Mouse (Mus musculus) neural tube, embryonic 13.5 days (tissue): ENCODE data around the gene Srebf2. TPM values are rescaled to one million over a fixed set of nuclear protein-coding genes. Genes with fewer than 3 reads are reported as not detected.

Source experiments
- ATAC-seq: fragments of 200-750 bp; cut with Nextera tagmentation; 2 replicates; pipeline ENCODE4 v1.8.0; 2017; ENCODE audit warnings: low read depth, mild to moderate bottlenecking, moderate TSS enrichment, moderate library complexity
- H3K27ac ChIP-seq: fragments of 300-500 bp; sonication (generic); replicated peaks from 2 replicates; pipeline ENCODE4 v1.5.1; 2015; ENCODE audit warnings: moderate library complexity, mild to moderate bottlenecking, inconsistent platforms
- H3K27me3 ChIP-seq: fragments of 300-500 bp; sonication (generic); 2 replicates; pipeline ENCODE4 v1.6.1; 2015; ENCODE audit warnings: mild to moderate bottlenecking, inconsistent platforms
- H3K36me3 ChIP-seq: fragments of 300-500 bp; sonication (generic); 2 replicates; pipeline ENCODE4 v1.6.1; 2015; ENCODE audit warnings: mild to moderate bottlenecking, inconsistent platforms
- H3K4me1 ChIP-seq: fragments of 300-500 bp; sonication (generic); replicated peaks from 2 replicates; pipeline ENCODE4 v1.6.1; 2015; ENCODE audit warnings: inconsistent platforms
- H3K4me2 ChIP-seq: fragments of 300-500 bp; sonication (generic); 2 replicates; pipeline ENCODE4 v1.6.1; 2015; ENCODE audit warnings: inconsistent platforms, mild to moderate bottlenecking, moderate library complexity
- H3K4me3 ChIP-seq: fragments of 300-500 bp; sonication (generic); 2 replicates; pipeline ENCODE4 v1.5.1; 2015; ENCODE audit warnings: mild to moderate bottlenecking, inconsistent platforms
- H3K9ac ChIP-seq: fragments of 300-500 bp; sonication (generic); 2 replicates; pipeline ENCODE4 v1.6.1; 2015; ENCODE audit warnings: moderate library complexity, mild to moderate bottlenecking, inconsistent platforms
- H3K9me3 ChIP-seq: fragments of 300-500 bp; sonication (generic); 2 replicates; pipeline ENCODE4 v1.6.1; 2016; ENCODE audit warnings: inconsistent platforms
- WGBS: fragments of 180-500 bp; shearing (Covaris S2); methylation state at CpG from one replicate; pipeline ENCODE4 v1.1.7; 2015; 5-methylcytosine and 5-hydroxymethylcytosine counted together
- polyA plus RNA-seq: library from polyadenylated mRNA; unstranded; fragments of >200 nt; fragmentation: Nextera tagmentation; extraction: Ambion mirVana; gene quantifications from 2 replicates; pipeline ENCODE4 v1.2.1, GENCODE M21; 2015

Srebf2 gene
- polyA plus RNA-seq, 1 experiment from 2014 or later = 184 TPM

GRCm38 (mm10) chr15:82185062-82185783 lies 38.2 kb downstream of the Srebf2 start:
- no peak overlapping the region for H3K4me3 ChIP-seq
- peaks cover 100% of the 10 kb centered on the region for H3K36me3 ChIP-seq
- no peak overlapping the region for H3K9ac ChIP-seq
- no peak overlapping the region for H3K4me2 ChIP-seq
- no peak for ATAC-seq
- WGBS = 85% methylated on average over 14 of the region's 14 CpGs
- H3K9me3 ChIP-seq = no peaks in the 10 kb centered on the region; the same call in 1 of the 2 replicates
- H3K27me3 ChIP-seq = no peaks in the 10 kb centered on the region
- no peak overlapping the region for H3K27ac ChIP-seq
- no peaks in the 10 kb centered on the region for H3K4me1 ChIP-seq

GRCm38 (mm10) chr15:82186131-82186530 lies 39.1 kb downstream of the Srebf2 start:
- H3K4me2 ChIP-seq = no peak overlapping the region
- no peaks in the 10 kb centered on the region; the same call in 1 of the 2 replicates for H3K9me3 ChIP-seq
- ATAC-seq = no peak
- peaks cover 96% of the 10 kb centered on the region for H3K36me3 ChIP-seq
- H3K9ac ChIP-seq = no peak overlapping the region
- no peak overlapping the region for H3K4me3 ChIP-seq
- WGBS = 81% methylated on average over 14 of the region's 14 CpGs
- H3K27me3 ChIP-seq = no peaks in the 10 kb centered on the region
- H3K4me1 ChIP-seq = no peaks in the 10 kb centered on the region
- H3K27ac ChIP-seq = 0 out of 2 replicates have a peak overlapping the region, but pooled peaks have one; percentile 3

- Histone ChIP-seq H3K27ac (no peak overlapping the region), H3K4me2 (no peak overlapping the region), H3K4me1 (no peaks in the 10 kb centered on the region), H3K36me3 (peaks cover 96% of the 10 kb centered on the region), H3K9me3 (no peaks in the 10 kb centered on the region; the same call in 1 of the 2 replicates), H3K9ac (no peak overlapping the region), H3K27me3 (no peaks in the 10 kb centered on the region), H3K4me3 (no peak overlapping the region)
- 93% methylated on average over 5 of the region's 5 CpGs for WGBS
- ATAC-seq = no peak
Measured at GRCm38 (mm10) chr15:82186931-82187330, 40.0 kb downstream of the Srebf2 start.

GRCm38 (mm10) chr15:82187401-82187800 lies 40.4 kb downstream of the Srebf2 start:
- no peak for ATAC-seq
- Histone ChIP-seq H3K4me2 (no peak overlapping the region), H3K27ac (no peak overlapping the region), H3K4me3 (no peak overlapping the region), H3K36me3 (peaks cover 96% of the 10 kb centered on the region), H3K4me1 (no peaks in the 10 kb centered on the region), H3K27me3 (no peaks in the 10 kb centered on the region), H3K9ac (no peak overlapping the region), H3K9me3 (no peaks in the 10 kb centered on the region; the same call in 1 of the 2 replicates)
- 87% methylated on average over 4 of the region's 4 CpGs for WGBS

GRCm38 (mm10) chr15:82187924-82188323 lies 40.9 kb downstream of the Srebf2 start:
- H3K4me2 ChIP-seq = no peak overlapping the region
- WGBS = 96% methylated on average over 1 of the region's 1 CpGs
- no peaks in the 10 kb centered on the region for H3K27me3 ChIP-seq
- H3K4me3 ChIP-seq = no peak overlapping the region
- peaks cover 96% of the 10 kb centered on the region for H3K36me3 ChIP-seq
- no peak overlapping the region for H3K9ac ChIP-seq
- H3K27ac ChIP-seq = no peak overlapping the region
- ATAC-seq = no peak
- H3K4me1 ChIP-seq = no peaks in the 10 kb centered on the region
- no peaks in the 10 kb centered on the region for H3K9me3 ChIP-seq

GRCm38 (mm10) chr15:82188481-82189240 lies 41.7 kb downstream of the Srebf2 start:
- H3K9ac ChIP-seq = no peak overlapping the region
- 90% methylated on average over 10 of the region's 10 CpGs for WGBS
- H3K36me3 ChIP-seq = peaks cover 96% of the 10 kb centered on the region
- no peak overlapping the region for H3K27ac ChIP-seq
- ATAC-seq = no peak
- no peaks in the 10 kb centered on the region for H3K27me3 ChIP-seq
- H3K9me3 ChIP-seq = no peaks in the 10 kb centered on the region
- no peaks in the 10 kb centered on the region for H3K4me1 ChIP-seq
- H3K4me2 ChIP-seq = no peak overlapping the region
- H3K4me3 ChIP-seq = no peak overlapping the region

- Histone ChIP-seq H3K4me2 (no peak overlapping the region), H3K27ac (no peak overlapping the region), H3K27me3 (no peaks in the 10 kb centered on the region), H3K9me3 (no peaks in the 10 kb centered on the region), H3K36me3 (peaks cover 96% of the 10 kb centered on the region), H3K4me1 (no peaks in the 10 kb centered on the region), H3K4me3 (no peak overlapping the region), H3K9ac (no peak overlapping the region)
- WGBS = 79% methylated on average over 8 of the region's 8 CpGs
- ATAC-seq = no peak
Measured at GRCm38 (mm10) chr15:82192617-82193016, 45.6 kb downstream of the Srebf2 start.

GRCm38 (mm10) chr15:82196300-82196699 lies 49.3 kb downstream of the Srebf2 start:
- Histone ChIP-seq H3K4me2 (no peak overlapping the region), H3K4me3 (no peak overlapping the region), H3K9ac (no peak overlapping the region), H3K4me1 (no peaks in the 10 kb centered on the region), H3K36me3 (peaks cover 99% of the 10 kb centered on the region), H3K27ac (no peak overlapping the region), H3K9me3 (no peaks in the 10 kb centered on the region), H3K27me3 (no peaks in the 10 kb centered on the region)
- 84% methylated on average over 12 of the region's 12 CpGs for WGBS
- no peak for ATAC-seq

- Histone ChIP-seq H3K4me1 (no peaks in the 10 kb centered on the region), H3K9me3 (no peaks in the 10 kb centered on the region), H3K9ac (no peak overlapping the region), H3K4me3 (no peak overlapping the region), H3K36me3 (peaks cover 99% of the 10 kb centered on the region), H3K27ac (no peak overlapping the region), H3K4me2 (no peak overlapping the region), H3K27me3 (no peaks in the 10 kb centered on the region)
- ATAC-seq = no peak
- 95% methylated on average over 10 of the region's 10 CpGs for WGBS
Measured at GRCm38 (mm10) chr15:82197246-82197750, 50.3 kb downstream of the Srebf2 start.

GRCm38 (mm10) chr15:82197937-82198336 lies 51.0 kb downstream of the Srebf2 start:
- no peak for ATAC-seq

GRCm38 (mm10) chr15:82198342-82198741 lies 51.4 kb downstream of the Srebf2 start:
- H3K27ac ChIP-seq = no peak overlapping the region
- no peak for ATAC-seq
- H3K36me3 ChIP-seq = peaks cover 99% of the 10 kb centered on the region
- no peak overlapping the region for H3K9ac ChIP-seq
- no peaks in the 10 kb centered on the region for H3K4me1 ChIP-seq
- WGBS = 90% methylated on average over 7 of the region's 7 CpGs
- H3K4me3 ChIP-seq = no peak overlapping the region
- no peak overlapping the region for H3K4me2 ChIP-seq
- 0 out of 2 replicates have a peak, but pooled peaks cover 2% of the 10 kb centered on the region for H3K27me3 ChIP-seq
- H3K9me3 ChIP-seq = no peaks in the 10 kb centered on the region

More at GRCm38 (mm10) chr15:82197937-82198336, 51.0 kb downstream of the Srebf2 start:
- WGBS = 86% methylated on average over 11 of the region's 11 CpGs
- 0 out of 2 replicates have a peak, but pooled peaks cover under 1% of the 10 kb centered on the region for H3K27me3 ChIP-seq
- no peak overlapping the region for H3K4me3 ChIP-seq
- no peaks in the 10 kb centered on the region for H3K4me1 ChIP-seq
- H3K9ac ChIP-seq = no peak overlapping the region
- H3K9me3 ChIP-seq = no peaks in the 10 kb centered on the region
- H3K4me2 ChIP-seq = no peak overlapping the region
- H3K27ac ChIP-seq = no peak overlapping the region
- peaks cover 99% of the 10 kb centered on the region for H3K36me3 ChIP-seq

- H3K4me2 ChIP-seq = no peak overlapping the region
- WGBS = 93% methylated on average over 12 of the region's 12 CpGs
- H3K36me3 ChIP-seq = peaks cover 99% of the 10 kb centered on the region
- H3K4me1 ChIP-seq = no peaks in the 10 kb centered on the region; the same call in 1 of the 2 replicates
- H3K27ac ChIP-seq = no peak overlapping the region
- ATAC-seq = no peak
- H3K9me3 ChIP-seq = no peaks in the 10 kb centered on the region
- peaks cover 7% of the 10 kb centered on the region; the same call in 1 of the 2 replicates for H3K27me3 ChIP-seq
- no peak overlapping the region for H3K4me3 ChIP-seq
- no peak overlapping the region for H3K9ac ChIP-seq
Measured at GRCm38 (mm10) chr15:82199546-82199945, 52.6 kb downstream of the Srebf2 start.
